Mouse (Mus musculus) ES-Bruce4 (cell line): ENCODE data around the gene Lrch4. TPM values are rescaled to one million over a fixed set of nuclear protein-coding genes. Genes with fewer than 3 reads are reported as not detected.
A peak's percentile ranks its signal among the peaks of the same experiment; 100 is the strongest.

Source experiments
- H3K27ac ChIP-seq: 2 replicates; pipeline ENCODE4 v1.5.1; 2012; ENCODE audit warnings: low read length, inconsistent platforms; ENCODE audit not compliant: insufficient read depth
- H3K27me3 ChIP-seq: 2 replicates; pipeline ENCODE4 v1.6.1; 2012; ENCODE audit warnings: mild to moderate bottlenecking, low read length, inconsistent platforms; ENCODE audit not compliant: control insufficient read depth, poor library complexity, insufficient read depth, severe bottlenecking
- H3K36me3 ChIP-seq: 2 replicates; pipeline ENCODE4 v1.6.1; 2012; ENCODE audit warnings: inconsistent platforms, mild to moderate bottlenecking, low read length, moderate library complexity; ENCODE audit not compliant: control insufficient read depth, poor library complexity, insufficient read depth, severe bottlenecking
- H3K4me1 ChIP-seq: one replicate; pipeline ENCODE4 v1.8.1; 2011; ENCODE audit warnings: low read length; ENCODE audit not compliant: control insufficient read depth, insufficient read depth
- H3K4me3 ChIP-seq: 2 replicates; pipeline ENCODE4 v1.5.1; 2011; ENCODE audit warnings: low read depth, mild to moderate bottlenecking, low read length
- H3K9ac ChIP-seq: 2 replicates; pipeline ENCODE4 v1.6.1; 2012; ENCODE audit warnings: low read depth, mild to moderate bottlenecking, inconsistent platforms; ENCODE audit not compliant: poor library complexity, severe bottlenecking
- H3K9me3 ChIP-seq: replicated peaks from 2 replicates; pipeline ENCODE4 v1.6.1; 2012; ENCODE audit warnings: mild to moderate bottlenecking, low read length, inconsistent platforms; ENCODE audit not compliant: control insufficient read depth, poor library complexity, insufficient read depth, severe bottlenecking
- CTCF ChIP-seq: IDR thresholded peaks from one replicate; pipeline ENCODE4 v1.8.1; 2011; ENCODE audit warnings: low read depth, low read length
- EP300 ChIP-seq: IDR thresholded peaks from 2 replicates; pipeline ENCODE4 v1.6.1; 2011; ENCODE audit warnings: low read depth, low read length; ENCODE audit not compliant: insufficient read depth
- POLR2A ChIP-seq: IDR thresholded peaks from one replicate; pipeline ENCODE4 v1.8.1; 2011; ENCODE audit warnings: low read length; ENCODE audit not compliant: insufficient read depth
- polyA plus RNA-seq: library from polyadenylated mRNA; stranded (reverse); fragments of >200 nt; gene quantifications from 2 replicates; pipeline ENCODE4 v1.2.4, GENCODE M21; 2011; ENCODE audit warnings: low read depth; ENCODE audit not compliant: missing spikeins, insufficient read depth, insufficient read length

The Lrch4 gene
- polyA plus RNA-seq, 1 experiment, result 25.1 TPM

GRCm38 (mm10) chr5:137631591-137631990 lies 2.7 kb downstream of the Lrch4 start:
- peak overlapping the region; percentile 96 for H3K27ac ChIP-seq
- peak overlapping the region; percentile 52 for H3K9ac ChIP-seq
- no peaks in the 10 kb centered on the region for H3K9me3 ChIP-seq
- H3K4me3 ChIP-seq, result peak overlapping the region; percentile 26
- H3K4me1 ChIP-seq, result no peaks in the 10 kb centered on the region
- TF ChIP-seq POLR2A, result no peak
- no peak for TF ChIP-seq CTCF
- TF ChIP-seq EP300, result no peak
- peaks cover 9% of the 10 kb centered on the region for H3K36me3 ChIP-seq
- no peaks in the 10 kb centered on the region for H3K27me3 ChIP-seq

- Histone ChIP-seq H3K36me3 (peaks cover 28% of the 10 kb centered on the region), H3K4me1 (peaks cover 3% of the 10 kb centered on the region), H3K27ac (peak overlapping the region; percentile 96), H3K4me3 (no peak overlapping the region), H3K27me3 (no peaks in the 10 kb centered on the region), H3K9ac (peak overlapping the region; percentile 13; the same call in 1 of the 2 replicates), H3K9me3 (no peaks in the 10 kb centered on the region)
- TF ChIP-seq CTCF (no peak), EP300 (0 out of 2 replicates have a peak, but pooled peaks have one; percentile 18)
These were observed 4.6 kb downstream of the Lrch4 start for GRCm38 (mm10) chr5:137633397-137634084.

GRCm38 (mm10) chr5:137639472-137639871 lies 10.6 kb downstream of the Lrch4 start:
- Histone ChIP-seq H3K36me3 (peaks cover 38% of the 10 kb centered on the region), H3K4me3 (no peak overlapping the region), H3K9me3 (no peaks in the 10 kb centered on the region), H3K27me3 (no peaks in the 10 kb centered on the region), H3K9ac (no peak overlapping the region), H3K27ac (no peak overlapping the region), H3K4me1 (peaks cover 3% of the 10 kb centered on the region)
- TF ChIP-seq EP300, result no peak
- no peak for TF ChIP-seq CTCF
- no peak for TF ChIP-seq POLR2A

- H3K27ac ChIP-seq, result no peak within 1 kb of the TSS
- TF ChIP-seq CTCF, result peak; percentile 71
- no peak for TF ChIP-seq POLR2A
- TF ChIP-seq EP300, result no peak
- H3K9ac ChIP-seq, result no peak within 1 kb of the TSS
- no peaks in the 10 kb centered on the region for H3K27me3 ChIP-seq
- 0 out of 2 replicates have a peak within 1 kb of the TSS, but pooled peaks have one; percentile 14 for H3K4me3 ChIP-seq
- H3K9me3 ChIP-seq, result no peaks in the 10 kb centered on the region
- H3K4me1 ChIP-seq, result peaks cover 3% of the 10 kb centered on the region
- H3K36me3 ChIP-seq, result peaks cover 30% of the 10 kb centered on the region
These were observed 12.1 kb downstream of the Lrch4 start, which contains the start of gene Sap25 for GRCm38 (mm10) chr5:137641054-137641453. Gene Sap25 (plus strand): TSS chr5:137641334.

- H3K4me1 ChIP-seq, result no peaks in the 10 kb centered on the region
- no peaks in the 10 kb centered on the region for H3K9me3 ChIP-seq
- H3K9ac ChIP-seq, result no peak overlapping the region
- TF ChIP-seq CTCF (no peak), EP300 (no peak), POLR2A (no peak)
- H3K4me3 ChIP-seq, result no peak overlapping the region
- H3K36me3 ChIP-seq, result peaks cover 17% of the 10 kb centered on the region
- no peaks in the 10 kb centered on the region for H3K27me3 ChIP-seq
- H3K27ac ChIP-seq, result no peak overlapping the region
These were observed 14.0 kb downstream of the Lrch4 start for GRCm38 (mm10) chr5:137642886-137643285.

GRCm38 (mm10) chr5:137644484-137644883 lies 15.6 kb downstream of the Lrch4 start:
- Histone ChIP-seq H3K36me3 (peaks cover 5% of the 10 kb centered on the region; the same call in 1 of the 2 replicates), H3K4me1 (no peaks in the 10 kb centered on the region), H3K27ac (no peak overlapping the region), H3K27me3 (no peaks in the 10 kb centered on the region), H3K9ac (peak overlapping the region; percentile 35), H3K4me3 (peak overlapping the region; percentile 41), H3K9me3 (no peaks in the 10 kb centered on the region)
- TF ChIP-seq POLR2A, result no peak
- TF ChIP-seq EP300, result no peak
- TF ChIP-seq CTCF, result no peak
